Mouse (Mus musculus) effector memory CD4-positive, alpha-beta T cell, adult 5 months (primary cell): ENCODE measurements around the gene Olfr727. TPM values are rescaled to one million over a fixed set of nuclear protein-coding genes. Genes with fewer than 3 reads are reported as not detected.

Experiments
- polyA plus RNA-seq: library from polyadenylated mRNA; unstranded; fragments of 100-300 nt; shearing (Covaris generic); gene quantifications from one replicate; pipeline ENCODE4 v1.2.1, GENCODE M21; 2017

The Olfr727 gene
- not detected for polyA plus RNA-seq

GRCm38 (mm10) chr14:50122886-50123285, at the start of gene Olfr727:
Gene Olfr727 (plus strand): TSS chr14:50123186.

GRCm38 (mm10) chr14:50090853-50091252, 32.1 kb upstream of the Olfr727 start, which contains the start of gene Olfr726:
Gene Olfr726 (minus strand): TSS chr14:50090953.

GRCm38 (mm10) chr14:50142580-50142979, 19.6 kb downstream of the Olfr727 start, which contains the start of gene Olfr728:
Gene Olfr728 (minus strand): TSS chr14:50142680.

GRCm38 (mm10) chr14:50152810-50153209, 29.8 kb downstream of the Olfr727 start, which contains the start of gene Olfr729:
Gene Olfr729 (minus strand): TSS chr14:50152910.

Other genes starting within 250 kb of the Olfr727 start
- gene Olfr722, start 221.2 kb upstream of the Olfr727 start, polyA plus RNA-seq: 0.24 TPM
- gene Olfr723, start 191.4 kb upstream of the Olfr727 start, polyA plus RNA-seq: not detected
- gene Olfr724, start 159.9 kb upstream of the Olfr727 start, polyA plus RNA-seq: not detected
- not detected for gene Olfr725, start 82.8 kb upstream of the Olfr727 start, polyA plus RNA-seq
- gene Olfr726, start 32.2 kb upstream of the Olfr727 start, polyA plus RNA-seq: not detected
- gene Olfr728, start 19.5 kb downstream of the Olfr727 start, polyA plus RNA-seq: not detected
- gene Olfr729, start 29.7 kb downstream of the Olfr727 start, polyA plus RNA-seq: not detected
- not detected for gene Olfr730, start 65.0 kb downstream of the Olfr727 start, polyA plus RNA-seq
- not detected for gene Olfr731, start 118.7 kb downstream of the Olfr727 start, polyA plus RNA-seq
- gene Olfr732, start 161.0 kb downstream of the Olfr727 start, polyA plus RNA-seq: 0.16 TPM
- not detected for gene Olfr733, start 178.3 kb downstream of the Olfr727 start, polyA plus RNA-seq
- gene Olfr734, start 203.6 kb downstream of the Olfr727 start, polyA plus RNA-seq: not detected
- gene Olfr735, start 225.7 kb downstream of the Olfr727 start, polyA plus RNA-seq: not detected
- gene Tlr11, start 234.7 kb downstream of the Olfr727 start, polyA plus RNA-seq: not detected